Mouse (Mus musculus) erythroblast, embryonic 14.5 days (primary cell): Measurements from ENCODE around the gene Rgl1. TPM values are rescaled to one million over a fixed set of nuclear protein-coding genes. Genes with fewer than 3 reads are reported as not detected.

Experiments used
- H3K27me3 ChIP-seq: 2 replicates; pipeline ENCODE4 v1.6.1; 2012; ENCODE audit warnings: inconsistent platforms; ENCODE audit not compliant: control insufficient read depth
- H3K36me3 ChIP-seq: 2 replicates; pipeline ENCODE4 v1.6.1; 2012; ENCODE audit warnings: mild to moderate bottlenecking, inconsistent platforms; ENCODE audit not compliant: control insufficient read depth
- H3K4me1 ChIP-seq: 2 replicates; pipeline ENCODE4 v1.6.1; 2012; ENCODE audit warnings: inconsistent platforms; ENCODE audit not compliant: control insufficient read depth
- H3K4me3 ChIP-seq: replicated peaks from 2 replicates; pipeline ENCODE3; 2012; ENCODE audit warnings: moderate library complexity, mild to moderate bottlenecking, inconsistent platforms
- H3K9me3 ChIP-seq: 2 replicates; pipeline ENCODE4 v1.6.1; 2012; ENCODE audit warnings: low read length, inconsistent platforms, mixed read lengths; ENCODE audit not compliant: control insufficient read depth
- GATA1 ChIP-seq: IDR thresholded peaks from 2 replicates; pipeline ENCODE4 v1.6.1; 2012; ENCODE audit warnings: low read length, inconsistent platforms, mixed read lengths
- TAL1 ChIP-seq: IDR thresholded peaks from 3 replicates; pipeline ENCODE4 v1.6.1; 2012; ENCODE audit warnings: low read length, inconsistent platforms, mixed read lengths
- polyA plus RNA-seq: library from polyadenylated mRNA; stranded (reverse); fragments of >175 nt; gene quantifications from 2 replicates; pipeline ENCODE4 v1.2.3, GENCODE M21; 2012

Gene Rgl1
- polyA plus RNA-seq, 1 experiment, result 0.03 TPM

GRCm38 (mm10) chr1:152593382-152593781 lies 172.8 kb downstream of the Rgl1 start:
- Histone ChIP-seq H3K27me3 (peaks cover 5% of the 10 kb centered on the region), H3K4me3 (peak overlapping the region; percentile 63), H3K36me3 (0 out of 2 replicates have a peak, but pooled peaks cover 2% of the 10 kb centered on the region), H3K9me3 (no peaks in the 10 kb centered on the region), H3K4me1 (peaks cover 60% of the 10 kb centered on the region)
- 0 out of 2 replicates have a peak, but pooled peaks have one; percentile 16 for TF ChIP-seq GATA1
- TF ChIP-seq TAL1, result no peak

GRCm38 (mm10) chr1:152592609-152593008 lies 173.5 kb downstream of the Rgl1 start:
- H3K27me3 ChIP-seq, result peaks cover 12% of the 10 kb centered on the region
- 0 out of 2 replicates have a peak, but pooled peaks cover 2% of the 10 kb centered on the region for H3K36me3 ChIP-seq
- no peaks in the 10 kb centered on the region for H3K9me3 ChIP-seq
- peaks cover 60% of the 10 kb centered on the region for H3K4me1 ChIP-seq
- peak overlapping the region; percentile 63 for H3K4me3 ChIP-seq
- TF ChIP-seq GATA1 (peak; percentile 90), TAL1 (peak; percentile 88)

- no peak for TF ChIP-seq GATA1
- no peak for TF ChIP-seq TAL1
- H3K4me3 ChIP-seq, result peak overlapping the region; percentile 63
- peaks cover 60% of the 10 kb centered on the region for H3K4me1 ChIP-seq
These were observed 174.2 kb downstream of the Rgl1 start for GRCm38 (mm10) chr1:152591746-152592498.

GRCm38 (mm10) chr1:152590321-152590720 lies 175.8 kb downstream of the Rgl1 start:
- no peaks in the 10 kb centered on the region for H3K9me3 ChIP-seq
- H3K36me3 ChIP-seq, result 0 out of 2 replicates have a peak, but pooled peaks cover 2% of the 10 kb centered on the region
- TF ChIP-seq GATA1 (no peak), TAL1 (no peak)
- H3K4me1 ChIP-seq, result peaks cover 58% of the 10 kb centered on the region
- peaks cover 35% of the 10 kb centered on the region for H3K27me3 ChIP-seq
- H3K4me3 ChIP-seq, result no peak overlapping the region

More at GRCm38 (mm10) chr1:152591746-152592498, 174.2 kb downstream of the Rgl1 start:
- Histone ChIP-seq H3K9me3 (no peaks in the 10 kb centered on the region), H3K27me3 (peaks cover 19% of the 10 kb centered on the region), H3K36me3 (0 out of 2 replicates have a peak, but pooled peaks cover 2% of the 10 kb centered on the region)

GRCm38 (mm10) chr1:152589331-152589935 lies 176.7 kb downstream of the Rgl1 start:
- Histone ChIP-seq H3K9me3 (no peaks in the 10 kb centered on the region), H3K4me3 (no peak overlapping the region), H3K36me3 (0 out of 2 replicates have a peak, but pooled peaks cover 2% of the 10 kb centered on the region), H3K4me1 (peaks cover 49% of the 10 kb centered on the region), H3K27me3 (peaks cover 42% of the 10 kb centered on the region)
- no peak for TF ChIP-seq GATA1
- TF ChIP-seq TAL1, result no peak

GRCm38 (mm10) chr1:152587431-152587830 lies 178.7 kb downstream of the Rgl1 start:
- Histone ChIP-seq H3K27me3 (peaks cover 50% of the 10 kb centered on the region), H3K4me1 (peaks cover 29% of the 10 kb centered on the region), H3K9me3 (no peaks in the 10 kb centered on the region), H3K4me3 (no peak overlapping the region), H3K36me3 (0 out of 2 replicates have a peak, but pooled peaks cover 2% of the 10 kb centered on the region)
- no peak for TF ChIP-seq GATA1
- no peak for TF ChIP-seq TAL1

- H3K4me3 ChIP-seq, result no peak overlapping the region
- no peak for TF ChIP-seq TAL1
- no peak for TF ChIP-seq GATA1
- H3K4me1 ChIP-seq, result peaks cover 10% of the 10 kb centered on the region
- no peaks in the 10 kb centered on the region for H3K9me3 ChIP-seq
- H3K27me3 ChIP-seq, result peaks cover 52% of the 10 kb centered on the region
- H3K36me3 ChIP-seq, result no peaks in the 10 kb centered on the region
These were observed 180.7 kb downstream of the Rgl1 start for GRCm38 (mm10) chr1:152585385-152585984.

- Histone ChIP-seq H3K4me3 (no peak overlapping the region), H3K36me3 (no peaks in the 10 kb centered on the region), H3K27me3 (peaks cover 52% of the 10 kb centered on the region), H3K9me3 (no peaks in the 10 kb centered on the region), H3K4me1 (peaks cover 6% of the 10 kb centered on the region)
- TF ChIP-seq TAL1 (no peak), GATA1 (no peak)
These were observed 181.2 kb downstream of the Rgl1 start for GRCm38 (mm10) chr1:152584933-152585332.
